Mouse (Mus musculus) heart, adult 2 months (tissue): ENCODE results near the gene P3h2. TPM values are rescaled to one million over a fixed set of nuclear protein-coding genes. Genes with fewer than 3 reads are reported as not detected.
A peak's percentile ranks its signal among the peaks of the same experiment; 100 is the strongest.

Source experiments
- DNase-seq, 2 experiments: peaks; one replicate each; pipeline ENCODE4 v3.0.0; 2021
- H3K27ac ChIP-seq: fragments of 200-600 bp; 2 replicates; pipeline ENCODE4 v1.8.1; 2022
- H3K27me3 ChIP-seq: fragments of 200-500 bp; 2 replicates; pipeline ENCODE4 v1.6.1; 2012; ENCODE audit warnings: mild to moderate bottlenecking, low read length, inconsistent platforms, mixed read lengths; ENCODE audit not compliant: control insufficient read depth, insufficient read depth
- H3K36me3 ChIP-seq: fragments of 200-500 bp; 2 replicates; pipeline ENCODE4 v1.6.1; 2012; ENCODE audit warnings: low read length, inconsistent platforms; ENCODE audit not compliant: control insufficient read depth, insufficient read depth
- H3K4me1 ChIP-seq: fragments of 200-500 bp; 2 replicates; pipeline ENCODE4 v1.6.1; 2011; ENCODE audit warnings: low read length; ENCODE audit not compliant: control insufficient read depth, insufficient read depth
- H3K4me3 ChIP-seq: fragments of 200-600 bp; 2 replicates; pipeline ENCODE4 v1.8.1; 2022
- H3K79me2 ChIP-seq: fragments of 200-500 bp; replicated peaks from 2 replicates; pipeline ENCODE4 v1.6.1; 2012; ENCODE audit warnings: mild to moderate bottlenecking, inconsistent platforms, low read length, moderate library complexity, mixed read lengths; ENCODE audit not compliant: control insufficient read depth, insufficient read depth
- H3K9ac ChIP-seq: fragments of 200-500 bp; 2 replicates; pipeline ENCODE4 v1.6.1; 2012; ENCODE audit warnings: low read depth, mild to moderate bottlenecking, control low read depth, inconsistent platforms, low read length, mixed read lengths
- CTCF ChIP-seq: fragments of 200-600 bp; IDR thresholded peaks from 2 replicates; pipeline ENCODE4 v1.8.1; 2022; ENCODE audit warnings: antibody characterized with exemption, mild to moderate bottlenecking, moderate library complexity
- EP300 ChIP-seq: fragments of 200-500 bp; IDR thresholded peaks from 2 replicates; pipeline ENCODE4 v1.6.1; 2011; ENCODE audit warnings: low read depth, low read length, control low read depth; ENCODE audit not compliant: insufficient read depth
- POLR2A ChIP-seq: fragments of 200-500 bp; IDR thresholded peaks from 2 replicates; pipeline ENCODE4 v1.6.1; 2011; ENCODE audit warnings: mild to moderate bottlenecking, low read depth, low read length, control low read depth; ENCODE audit not compliant: insufficient read depth
- WGBS: fragments of 180-500 bp; shearing (Covaris S2); methylation state at CpG from one replicate; pipeline ENCODE4 v1.1.7; 2018; 5-methylcytosine and 5-hydroxymethylcytosine counted together
- intact Hi-C: fragments of 180-260 bp; cut with DNase I; formaldehyde crosslinking; loops from one replicate; pipeline ENCODE4 v1.15.1; 2025
- polyA plus RNA-seq: library from polyadenylated mRNA; depleted of rRNA; stranded (reverse); fragments of >200 nt; gene quantifications from 2 replicates; pipeline ENCODE4 v1.2.3, GENCODE M21; 2012
- total RNA-seq, 2 experiments: library from RNA; stranded (reverse); gene quantifications; 2 replicates each; pipeline ENCODE4 v1.2.3; 2021

Gene P3h2
- total and polyA plus RNA-seq, 3 experiments = 1.2 to 4.3 (median 4.2) TPM

- Histone ChIP-seq H3K27me3 (no peaks in the 10 kb centered on the region), H3K27ac (no peak overlapping the region), H3K4me3 (no peak overlapping the region), H3K9ac (no peak overlapping the region), H3K36me3 (no peaks in the 10 kb centered on the region), H3K79me2 (no peaks in the 10 kb centered on the region), H3K4me1 (no peaks in the 10 kb centered on the region)
- intact Hi-C loops = no loop called here
- no peak for DNase-seq
- TF ChIP-seq POLR2A (no peak), CTCF (no peak), EP300 (no peak)
- WGBS = 95% methylated on average over 5 of the region's 5 CpGs
Observed at GRCm38 (mm10) chr16:25959929-25960328, 145.7 kb downstream of the P3h2 start.

- H3K9ac ChIP-seq = no peak overlapping the region
- WGBS = 66% methylated on average over 7 of the region's 7 CpGs
- H3K27ac ChIP-seq = no peak overlapping the region
- peak in 1 of 2 experiments; percentile 6 for DNase-seq
- no peaks in the 10 kb centered on the region for H3K36me3 ChIP-seq
- H3K4me3 ChIP-seq = no peak overlapping the region
- no peaks in the 10 kb centered on the region for H3K27me3 ChIP-seq
- TF ChIP-seq EP300 (no peak), CTCF (no peak), POLR2A (no peak)
- intact Hi-C loops = no loop called here
- no peaks in the 10 kb centered on the region for H3K79me2 ChIP-seq
- H3K4me1 ChIP-seq = no peaks in the 10 kb centered on the region
Observed at GRCm38 (mm10) chr16:25958650-25959238, 146.8 kb downstream of the P3h2 start.

GRCm38 (mm10) chr16:25958213-25958612 is 147.4 kb downstream of the P3h2 start:
- Histone ChIP-seq H3K36me3 (no peaks in the 10 kb centered on the region), H3K27ac (no peak overlapping the region), H3K4me3 (no peak overlapping the region), H3K4me1 (no peaks in the 10 kb centered on the region), H3K79me2 (no peaks in the 10 kb centered on the region), H3K27me3 (no peaks in the 10 kb centered on the region), H3K9ac (no peak overlapping the region)
- no peak for DNase-seq
- 95% methylated on average over 10 of the region's 10 CpGs for WGBS
- intact Hi-C loops = no loop called here
- no peak for TF ChIP-seq CTCF
- no peak for TF ChIP-seq EP300
- TF ChIP-seq POLR2A = no peak

- 92% methylated on average over 6 of the region's 6 CpGs for WGBS
- no peak for DNase-seq
Observed at GRCm38 (mm10) chr16:25956831-25957230, 148.8 kb downstream of the P3h2 start.

GRCm38 (mm10) chr16:25954614-25955013 is 151.0 kb downstream of the P3h2 start:
- no peaks in the 10 kb centered on the region for H3K27me3 ChIP-seq
- TF ChIP-seq EP300 (no peak), CTCF (no peak), POLR2A (no peak)
- H3K4me3 ChIP-seq = no peak overlapping the region
- H3K79me2 ChIP-seq = no peaks in the 10 kb centered on the region
- H3K4me1 ChIP-seq = no peaks in the 10 kb centered on the region
- no peaks in the 10 kb centered on the region for H3K36me3 ChIP-seq
- 85% methylated on average over 3 of the region's 3 CpGs for WGBS
- H3K9ac ChIP-seq = no peak overlapping the region
- DNase-seq = no peak
- intact Hi-C loops = no loop called here
- H3K27ac ChIP-seq = no peak overlapping the region

More at GRCm38 (mm10) chr16:25956831-25957230, 148.8 kb downstream of the P3h2 start:
- Histone ChIP-seq H3K36me3 (no peaks in the 10 kb centered on the region), H3K79me2 (no peaks in the 10 kb centered on the region), H3K9ac (no peak overlapping the region), H3K4me3 (no peak overlapping the region), H3K27ac (no peak overlapping the region), H3K27me3 (no peaks in the 10 kb centered on the region), H3K4me1 (no peaks in the 10 kb centered on the region)
- intact Hi-C loops = no loop called here
- TF ChIP-seq EP300 = no peak
- TF ChIP-seq CTCF = no peak
- TF ChIP-seq POLR2A = no peak

GRCm38 (mm10) chr16:25953359-25953758 is 152.2 kb downstream of the P3h2 start:
- TF ChIP-seq POLR2A (no peak), CTCF (no peak), EP300 (no peak)
- Histone ChIP-seq H3K9ac (no peak overlapping the region), H3K27ac (no peak overlapping the region), H3K4me3 (no peak overlapping the region), H3K4me1 (no peaks in the 10 kb centered on the region), H3K36me3 (no peaks in the 10 kb centered on the region), H3K79me2 (no peaks in the 10 kb centered on the region), H3K27me3 (no peaks in the 10 kb centered on the region)
- intact Hi-C loops = no loop called here
- WGBS = 80% methylated on average over 5 of the region's 5 CpGs
- no peak for DNase-seq

GRCm38 (mm10) chr16:25952005-25952404 is 153.6 kb downstream of the P3h2 start:
- 48% methylated on average over 2 of the region's 2 CpGs for WGBS
- TF ChIP-seq POLR2A (no peak), CTCF (peak; percentile 70)
- no peak for DNase-seq
- H3K36me3 ChIP-seq = no peaks in the 10 kb centered on the region
- no peak overlapping the region for H3K9ac ChIP-seq
- no peaks in the 10 kb centered on the region for H3K27me3 ChIP-seq
- H3K27ac ChIP-seq = no peak overlapping the region
- H3K4me1 ChIP-seq = no peaks in the 10 kb centered on the region
- intact Hi-C loops = loop anchor here (1.0 kb wide), 1 partner anchor 576 kb away; no protein-coding TSS in a partner anchor
- no peaks in the 10 kb centered on the region for H3K79me2 ChIP-seq
- H3K4me3 ChIP-seq = no peak overlapping the region
